Mouse (Mus musculus) induced T-regulatory cell, adult 2 months (primary cell): ENCODE results near the gene Pola1.
"Not testable (repeated sequence)": the region's sequence is repeated elsewhere in the genome, so short reads cannot be mapped to it uniquely, and the experiment has no call there.

Experiments
- DNase-seq: peaks from one replicate; pipeline ENCODE4 v3.0.0-alpha.2; 2012; ENCODE audit warnings: low read depth

Pola1 gene

DNA sequence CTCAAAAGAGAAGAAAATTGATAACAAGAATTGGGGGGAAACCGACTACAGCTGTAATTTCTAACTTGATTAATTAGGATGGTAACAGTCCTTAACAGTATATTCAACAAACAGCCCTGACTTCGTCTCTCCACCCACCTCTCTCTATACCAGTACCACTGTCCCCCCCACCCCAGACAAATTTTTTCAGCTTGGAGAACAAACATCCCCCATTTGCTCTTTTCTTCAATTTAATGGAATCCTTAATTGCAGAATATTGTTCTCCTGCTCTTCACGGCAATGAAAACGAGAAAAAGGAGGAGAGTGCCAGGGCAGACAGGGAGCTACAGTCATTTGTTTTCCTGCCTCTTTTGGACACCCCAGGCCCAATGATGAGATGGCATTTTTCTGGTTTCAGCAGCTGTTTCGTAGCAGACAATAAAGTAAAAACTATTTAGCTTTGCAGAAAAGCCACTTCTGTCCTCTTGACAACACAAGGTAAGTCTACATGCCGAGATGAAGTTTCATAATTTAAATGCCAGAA lies 202.2 kb downstream of the Pola1 start:
- DNase-seq = no peak

DNA sequence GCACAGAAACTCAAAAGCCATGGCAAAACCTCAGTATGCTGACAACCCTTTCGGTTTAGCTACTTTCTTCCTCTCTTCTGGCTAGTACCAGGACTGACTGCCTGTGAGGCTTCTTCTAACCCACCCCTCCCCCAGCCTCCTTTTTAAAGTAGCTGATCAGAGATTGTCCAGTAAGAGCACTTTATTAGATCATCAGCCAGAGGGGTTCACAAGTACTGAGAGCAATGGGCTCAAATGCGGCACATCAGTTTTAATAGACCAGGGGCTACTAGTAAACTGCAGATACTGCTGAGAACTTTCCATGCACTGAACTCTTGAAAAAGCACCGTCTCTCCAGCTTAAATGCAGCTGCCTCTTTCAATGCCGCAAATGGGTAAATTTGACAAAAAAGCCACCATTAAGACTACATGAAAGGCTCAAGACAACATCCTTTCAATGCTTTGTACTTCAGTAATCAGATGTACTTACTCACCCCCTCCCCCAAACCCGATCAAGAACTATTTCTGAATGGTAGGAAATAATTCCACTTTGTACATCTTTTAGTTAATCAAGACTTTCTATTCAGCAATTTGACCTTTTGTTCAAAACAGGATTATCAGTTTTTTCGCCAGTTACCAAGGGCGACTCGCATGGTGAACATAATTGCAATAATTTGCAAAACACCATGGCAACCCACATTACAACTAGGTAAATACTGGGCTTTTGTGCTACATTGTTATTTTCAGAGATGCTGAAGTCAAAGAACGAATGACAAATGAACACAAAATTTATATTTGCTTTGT lies 202.8 kb downstream of the Pola1 start:
- no peak for DNase-seq

GRCm38 (mm10) chrX:93400871-93401270 lies 231.1 kb downstream of the Pola1 start:
- DNase-seq = not testable (repeated sequence)

GRCm38 (mm10) chrX:93397089-93397488 lies 234.9 kb downstream of the Pola1 start:
- DNase-seq = no peak

DNA sequence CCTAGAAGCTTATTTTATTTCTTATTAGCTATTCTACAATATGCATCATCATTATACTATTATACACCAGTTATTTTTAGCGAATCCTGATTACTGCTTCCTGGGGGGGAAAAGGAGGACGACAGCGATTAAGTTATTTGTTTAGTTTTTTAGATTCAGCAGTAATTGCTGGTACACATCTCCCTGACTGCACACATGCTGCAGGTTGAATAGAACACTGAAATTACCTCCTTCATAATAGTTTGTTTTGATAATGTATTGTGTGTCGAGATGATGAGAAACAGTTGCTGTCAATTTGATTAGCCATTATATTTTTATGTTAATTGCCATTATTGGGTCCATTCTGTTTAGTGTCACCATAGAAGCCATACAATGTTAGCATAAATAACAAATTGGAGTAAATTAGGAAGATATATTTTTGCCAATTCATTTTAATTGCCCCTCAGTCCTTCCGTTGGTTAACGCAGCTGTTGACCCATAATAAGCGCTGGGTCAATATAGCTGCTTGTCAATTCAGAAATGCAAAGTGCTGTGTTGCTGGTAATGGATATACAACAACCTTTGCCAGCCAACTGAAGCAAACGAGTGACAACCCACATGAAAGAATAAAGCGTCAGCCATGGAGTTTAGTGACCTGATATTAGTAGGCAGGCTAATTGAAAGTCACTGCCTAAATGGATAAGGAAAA lies 254.5 kb downstream of the Pola1 start:
- DNase-seq = no peak

DNA sequence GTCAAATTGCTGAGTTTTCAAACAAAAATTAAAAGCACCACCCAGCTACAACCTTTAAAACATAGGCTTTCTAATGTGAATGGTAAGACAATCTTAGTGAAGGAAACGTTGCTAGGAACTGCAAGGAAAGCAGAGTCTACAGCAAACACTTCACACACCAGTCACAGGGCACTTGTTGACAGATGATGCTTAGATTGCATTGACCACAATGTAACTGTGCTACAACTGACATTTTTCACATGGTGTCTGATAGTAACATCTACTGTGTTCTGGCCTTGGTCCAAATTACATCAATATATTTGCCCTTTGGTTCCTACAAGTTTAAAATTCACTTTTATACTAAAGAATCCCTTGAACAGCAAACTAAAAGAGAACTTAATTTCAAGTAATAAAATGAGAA lies 258.5 kb downstream of the Pola1 start:
- DNase-seq = no peak

DNA sequence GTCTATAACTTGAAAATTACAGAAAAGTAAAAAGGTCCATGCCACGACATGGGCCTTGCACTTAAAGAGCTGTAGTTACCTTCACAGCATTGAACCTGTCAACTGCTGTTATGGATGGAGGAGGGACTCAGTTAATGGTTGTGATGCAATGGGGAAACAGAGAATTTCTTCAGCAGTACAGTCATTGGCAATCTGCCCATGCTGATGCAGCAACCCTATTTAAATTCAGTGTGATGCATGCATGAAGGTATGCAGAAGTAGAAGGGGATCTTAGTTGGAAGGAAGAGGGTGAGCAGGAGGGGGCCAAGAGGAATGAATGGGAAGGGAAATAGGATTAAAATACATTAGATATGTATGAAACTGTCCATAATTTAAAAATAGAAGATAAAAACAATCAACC lies 262.2 kb downstream of the Pola1 start:
- DNase-seq = no peak

- DNase-seq = no peak
Measured at GRCm38 (mm10) chrX:93368211-93368610, 263.7 kb downstream of the Pola1 start.

- no peak for DNase-seq
Measured at GRCm38 (mm10) chrX:93321336-93321735, 310.6 kb downstream of the Pola1 start.

GRCm38 (mm10) chrX:93319979-93320378 lies 312.0 kb downstream of the Pola1 start:
- DNase-seq = no peak

- no peak for DNase-seq
Measured at GRCm38 (mm10) chrX:93317577-93317976, 314.4 kb downstream of the Pola1 start.

DNA sequence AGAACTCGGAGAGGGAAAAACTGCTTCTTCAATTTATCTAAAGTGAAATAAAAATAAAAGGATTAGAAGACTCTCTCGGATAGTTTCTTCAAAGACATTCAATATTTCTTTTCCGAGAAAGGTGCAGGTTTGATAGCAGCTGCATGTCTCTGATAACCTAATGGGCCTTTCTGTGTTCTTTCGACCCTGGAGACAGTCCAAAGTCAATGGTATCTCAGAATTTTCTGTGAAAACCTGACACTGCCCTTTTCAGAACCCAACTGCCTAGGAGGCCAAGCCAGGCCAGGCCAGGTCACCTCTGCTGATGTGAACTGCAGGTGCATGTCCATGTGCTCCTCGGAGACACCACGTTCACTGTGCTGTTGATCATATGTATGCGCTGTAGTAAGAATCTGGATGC lies 326.2 kb downstream of the Pola1 start:
- DNase-seq = no peak

DNA sequence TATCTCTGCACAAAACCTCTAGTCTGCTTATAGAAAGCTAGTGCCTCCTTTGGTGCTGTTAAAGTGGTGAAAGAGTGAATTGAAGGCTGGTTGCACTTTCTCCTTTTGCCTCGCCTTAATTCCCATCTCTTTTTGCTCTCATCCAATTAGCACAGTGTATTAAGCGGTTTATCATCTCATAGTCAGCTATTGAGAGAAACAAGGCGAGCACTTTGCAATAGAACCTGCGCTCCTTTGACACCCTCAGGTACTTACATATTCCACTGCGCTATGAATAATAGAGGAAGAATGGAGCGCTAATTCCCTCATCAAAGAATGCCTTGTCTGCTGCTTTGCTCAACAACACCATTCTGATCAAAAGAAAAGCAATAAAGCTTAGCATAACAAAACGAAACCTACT lies 330.2 kb downstream of the Pola1 start:
- no peak for DNase-seq

GRCm38 (mm10) chrX:93300183-93300815 lies 331.7 kb downstream of the Pola1 start:
- no peak for DNase-seq

- no peak for DNase-seq
Measured at GRCm38 (mm10) chrX:93299771-93300170, 332.2 kb downstream of the Pola1 start.

- no peak for DNase-seq
Measured at GRCm38 (mm10) chrX:93299046-93299626, 332.8 kb downstream of the Pola1 start.

DNA sequence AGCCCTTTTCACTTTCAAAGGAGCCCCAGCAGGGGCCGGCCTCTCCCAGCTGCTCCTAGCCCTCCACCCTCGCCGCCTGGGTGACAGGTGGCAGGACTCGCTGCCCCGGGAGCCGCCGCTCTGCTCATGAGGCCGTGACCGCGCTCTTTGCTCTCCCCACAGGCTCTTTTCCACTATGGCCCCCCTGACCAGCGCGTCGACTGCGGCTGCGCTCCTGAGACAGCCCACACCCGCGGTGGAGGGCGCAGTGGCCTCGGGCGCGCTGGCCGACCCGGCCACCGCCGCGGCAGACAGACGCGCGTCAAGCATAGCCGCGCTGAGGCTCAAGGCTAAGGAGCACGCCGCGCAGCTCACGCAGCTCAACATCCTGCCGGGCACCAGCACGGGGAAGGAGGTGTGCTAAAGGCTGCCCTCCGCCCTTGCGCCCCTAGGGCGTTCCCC lies 334.9 kb downstream of the Pola1 start:
- peak; percentile 14 for DNase-seq

- no peak for DNase-seq
Measured at GRCm38 (mm10) chrX:93295819-93296218, 336.1 kb downstream of the Pola1 start.

DNA sequence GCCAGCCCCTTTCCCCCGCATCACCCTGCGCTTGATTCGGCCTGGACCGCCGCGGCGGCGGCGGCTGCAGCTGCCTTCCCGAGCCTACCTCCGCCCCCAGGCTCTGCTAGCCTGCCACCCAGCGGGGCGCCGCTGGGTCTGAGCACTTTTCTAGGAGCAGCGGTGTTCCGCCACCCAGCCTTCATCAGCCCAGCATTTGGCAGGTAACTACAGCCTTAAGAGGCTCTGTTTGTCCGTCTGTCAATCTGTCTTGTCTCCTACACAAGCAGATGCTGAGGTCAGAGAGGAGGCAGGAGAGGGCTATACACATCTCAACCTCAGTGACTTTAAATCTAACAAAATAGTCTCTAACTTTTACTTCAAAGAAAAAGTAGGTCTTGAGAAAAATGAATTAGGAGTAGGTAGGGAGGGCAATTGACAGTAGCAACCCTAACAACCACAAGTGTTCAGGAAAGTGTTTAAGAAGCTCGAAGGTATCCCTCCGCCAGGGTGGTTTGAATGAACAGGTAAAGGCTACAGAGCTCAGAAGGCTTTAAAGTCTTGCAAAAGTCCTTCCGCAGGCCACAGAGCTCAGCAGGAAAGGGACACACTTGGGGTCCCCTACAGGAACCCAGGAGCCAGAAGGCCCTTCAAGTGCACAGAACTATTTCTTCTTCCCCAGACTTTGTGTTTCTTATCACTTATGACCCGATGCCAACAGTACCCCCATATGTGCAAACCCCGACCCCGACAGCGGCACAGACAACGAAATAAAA lies 337.0 kb downstream of the Pola1 start:
- no peak for DNase-seq

DNA sequence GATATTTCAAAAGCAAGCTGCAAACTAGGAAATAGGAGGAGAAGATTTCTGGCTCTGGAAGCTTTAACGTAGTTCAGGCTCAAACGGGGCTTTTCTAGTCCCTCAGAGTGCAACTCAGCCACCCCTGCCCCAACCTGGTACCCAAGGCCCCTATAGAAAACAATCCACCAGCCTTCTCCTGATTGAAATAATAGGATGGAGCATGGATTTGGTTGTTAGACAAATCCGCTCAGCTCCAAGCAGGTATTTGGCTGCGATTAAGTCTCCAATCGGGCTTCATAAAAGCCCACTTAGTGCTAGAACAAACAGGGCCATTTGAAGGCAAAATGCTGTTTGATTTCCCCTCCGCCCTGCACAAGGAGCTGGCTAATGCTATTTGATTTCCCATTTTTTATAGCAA lies 339.9 kb downstream of the Pola1 start:
- DNase-seq = no peak

GRCm38 (mm10) chrX:93289851-93290380 lies 342.0 kb downstream of the Pola1 start:
- DNase-seq = peak; percentile 15
